Mouse (Mus musculus): ENCODE results near the gene 0610012G03Rik. TPM values are rescaled to one million over a fixed set of nuclear protein-coding genes. Genes with fewer than 3 reads are reported as not detected.
A peak's percentile ranks its signal among the peaks of the same experiment; 100 is the strongest.

0610012G03Rik gene
- polyA plus RNA-seq (2014; fragmentation: Nextera tagmentation; extraction: Ambion mirVana) = 84.6 and 92.5 TPM in 2 replicates

DNA sequence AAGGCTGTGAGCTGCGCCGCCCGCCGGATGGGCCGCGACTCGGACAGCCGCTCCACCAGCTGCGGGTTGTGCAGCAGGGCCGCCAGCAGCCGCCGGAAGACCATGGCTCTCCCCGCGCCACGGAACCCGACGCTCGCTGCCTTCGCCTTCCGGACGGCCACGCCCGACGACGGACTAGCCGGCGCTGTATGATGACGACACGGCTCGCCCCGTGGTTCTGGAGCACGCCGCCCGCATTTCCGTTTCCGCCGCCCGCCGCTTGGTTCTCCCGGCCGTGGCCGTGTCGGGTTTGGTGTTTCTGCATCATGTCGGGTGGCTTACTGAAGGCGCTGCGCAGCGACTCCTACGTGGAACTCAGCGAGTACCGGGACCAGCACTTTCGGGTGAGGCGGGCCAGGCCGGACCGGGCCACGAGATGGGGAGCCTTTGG, at the start of gene 0610012G03Rik, which contains the start of gene Ncbp2:
TSS of gene 0610012G03Rik (minus strand) at position 150 of the 430 bp plus-strand sequence.
TSS of gene Ncbp2 (plus strand) at position 169 of the 430 bp plus-strand sequence.
- peak within 1 kb of the TSS; percentile 94 for H3K4me3 ChIP-seq (ENCODE audit: low read depth, low read length)
- under 1% methylated on average over 52 of the region's 55 CpGs for WGBS
- peaks cover 10% of the 10 kb centered on the region; the same call in 1 of the 2 replicates for H3K4me1 ChIP-seq (replicated peaks; ENCODE audit: control insufficient read depth, insufficient read depth, low read length)
- peak within 1 kb of the TSS; percentile 54 for H3K27ac ChIP-seq (ENCODE audit: low read depth, low read length)
- peak within 1 kb of the TSS; percentile 91 for H3K9ac ChIP-seq (ENCODE audit: low read length)
- no peaks in the 10 kb centered on the region for H3K27me3 ChIP-seq (ENCODE audit: control insufficient read depth, insufficient read depth, low read length)
- no peaks in the 10 kb centered on the region for H3K36me3 ChIP-seq (ENCODE audit: control insufficient read depth, insufficient read depth, low read length)
- DNase-seq (ENCODE audit: low spot score) = peak; percentile 99
- peak; percentile 89 for ATAC-seq (replicated peaks; ENCODE audit: low FRiP score)
- H3K4me2 ChIP-seq (ENCODE audit: low read depth, low read length, severe bottlenecking) = peak within 1 kb of the TSS; percentile 69
- no peaks in the 10 kb centered on the region for H3K9me3 ChIP-seq (ENCODE audit: control insufficient read depth, low read length)

DNA sequence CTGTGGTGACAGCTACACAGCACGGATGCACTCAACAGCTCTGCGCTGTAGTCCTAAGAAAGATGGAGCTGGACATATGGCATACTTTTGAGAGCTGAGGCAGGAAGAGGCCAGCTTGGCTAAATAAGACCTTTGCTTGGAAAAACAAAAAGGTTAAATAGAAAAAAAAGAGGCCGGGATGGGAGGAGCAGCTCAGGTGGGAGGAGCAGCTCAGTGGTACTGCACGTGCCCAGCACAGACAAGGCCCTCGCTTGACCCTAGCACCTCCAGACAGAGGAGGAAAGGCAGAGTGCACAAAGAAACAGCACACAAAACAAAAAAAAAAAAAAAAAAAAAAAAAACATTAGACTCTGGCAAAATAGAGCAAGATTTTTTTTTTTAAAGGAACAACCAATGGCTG, 48.1 kb upstream of the 0610012G03Rik start:
- 87% methylated on average over 5 of the region's 5 CpGs for WGBS
- Histone ChIP-seq H3K36me3 (ENCODE audit: control insufficient read depth, insufficient read depth, low read length) (no peaks in the 10 kb centered on the region), H3K27ac (ENCODE audit: low read depth, low read length) (no peak overlapping the region), H3K9ac (ENCODE audit: low read length) (no peak overlapping the region), H3K9me3 (ENCODE audit: control insufficient read depth, low read length) (no peaks in the 10 kb centered on the region), H3K4me1 (replicated peaks; ENCODE audit: control insufficient read depth, insufficient read depth, low read length) (no peaks in the 10 kb centered on the region), H3K4me3 (ENCODE audit: low read depth, low read length) (no peak overlapping the region), H3K4me2 (ENCODE audit: low read depth, low read length, severe bottlenecking) (no peak overlapping the region), H3K27me3 (ENCODE audit: control insufficient read depth, insufficient read depth, low read length) (no peaks in the 10 kb centered on the region)
- ATAC-seq (replicated peaks; ENCODE audit: low FRiP score) (no peak), DNase-seq (ENCODE audit: low spot score) (no peak)

DNA sequence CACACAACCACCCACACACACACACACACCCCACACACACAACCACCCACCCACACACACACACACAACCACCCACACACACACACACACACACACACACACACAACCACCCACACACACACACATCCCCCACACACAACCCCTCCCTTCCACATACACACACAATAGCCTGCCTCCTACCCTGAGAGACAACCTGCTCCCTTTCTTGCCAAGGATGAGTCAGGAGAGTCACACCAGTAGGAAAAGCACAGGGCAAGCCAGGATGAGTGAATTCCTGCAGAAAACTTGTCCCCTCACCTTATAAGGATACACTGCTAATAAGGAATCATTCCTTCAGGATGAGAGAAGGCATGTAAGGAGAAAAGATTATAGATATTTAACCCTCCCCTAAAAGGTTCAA, 45.7 kb upstream of the 0610012G03Rik start:
- Histone ChIP-seq H3K9ac (ENCODE audit: low read length) (no peak overlapping the region), H3K36me3 (ENCODE audit: control insufficient read depth, insufficient read depth, low read length) (no peaks in the 10 kb centered on the region; the same call in 1 of the 2 replicates), H3K27me3 (ENCODE audit: control insufficient read depth, insufficient read depth, low read length) (no peaks in the 10 kb centered on the region), H3K27ac (ENCODE audit: low read depth, low read length) (no peak overlapping the region), H3K4me2 (ENCODE audit: low read depth, low read length, severe bottlenecking) (no peak overlapping the region), H3K4me1 (replicated peaks; ENCODE audit: control insufficient read depth, insufficient read depth, low read length) (no peaks in the 10 kb centered on the region), H3K9me3 (ENCODE audit: control insufficient read depth, low read length) (no peaks in the 10 kb centered on the region), H3K4me3 (ENCODE audit: low read depth, low read length) (no peak overlapping the region)
- ATAC-seq (replicated peaks; ENCODE audit: low FRiP score) = no peak
- no peak for DNase-seq (ENCODE audit: low spot score)

- 92% methylated on average over 4 of the region's 4 CpGs for WGBS
- DNase-seq (ENCODE audit: low spot score) (no peak), ATAC-seq (replicated peaks; ENCODE audit: low FRiP score) (no peak)
- Histone ChIP-seq H3K36me3 (ENCODE audit: control insufficient read depth, insufficient read depth, low read length) (no peaks in the 10 kb centered on the region; the same call in 1 of the 2 replicates), H3K4me2 (ENCODE audit: low read depth, low read length, severe bottlenecking) (no peak overlapping the region), H3K27ac (ENCODE audit: low read depth, low read length) (no peak overlapping the region), H3K9me3 (ENCODE audit: control insufficient read depth, low read length) (no peaks in the 10 kb centered on the region), H3K27me3 (ENCODE audit: control insufficient read depth, insufficient read depth, low read length) (no peaks in the 10 kb centered on the region), H3K4me3 (ENCODE audit: low read depth, low read length) (no peak overlapping the region), H3K9ac (ENCODE audit: low read length) (no peak overlapping the region), H3K4me1 (replicated peaks; ENCODE audit: control insufficient read depth, insufficient read depth, low read length) (no peaks in the 10 kb centered on the region)
Measured at GRCm38 (mm10) chr16:31993195-31993594, 44.9 kb upstream of the 0610012G03Rik start.

GRCm38 (mm10) chr16:31992039-31992438, 43.7 kb upstream of the 0610012G03Rik start:
- Histone ChIP-seq H3K4me3 (ENCODE audit: low read depth, low read length) (no peak overlapping the region), H3K27ac (ENCODE audit: low read depth, low read length) (no peak overlapping the region), H3K9ac (ENCODE audit: low read length) (no peak overlapping the region), H3K36me3 (ENCODE audit: control insufficient read depth, insufficient read depth, low read length) (no peaks in the 10 kb centered on the region; the same call in 1 of the 2 replicates), H3K9me3 (ENCODE audit: control insufficient read depth, low read length) (no peaks in the 10 kb centered on the region), H3K4me1 (replicated peaks; ENCODE audit: control insufficient read depth, insufficient read depth, low read length) (no peaks in the 10 kb centered on the region), H3K4me2 (ENCODE audit: low read depth, low read length, severe bottlenecking) (no peak overlapping the region), H3K27me3 (ENCODE audit: control insufficient read depth, insufficient read depth, low read length) (no peaks in the 10 kb centered on the region)
- WGBS = 52% methylated on average over 1 of the region's 1 CpGs
- ATAC-seq (replicated peaks; ENCODE audit: low FRiP score) (no peak), DNase-seq (ENCODE audit: low spot score) (no peak)

- WGBS = 82% methylated on average over 5 of the region's 5 CpGs
- H3K4me3 ChIP-seq (ENCODE audit: low read depth, low read length) = no peak overlapping the region
- no peak for ATAC-seq (replicated peaks; ENCODE audit: low FRiP score)
- H3K9ac ChIP-seq (ENCODE audit: low read length) = no peak overlapping the region
- no peaks in the 10 kb centered on the region for H3K36me3 ChIP-seq (ENCODE audit: control insufficient read depth, insufficient read depth, low read length)
- H3K4me1 ChIP-seq (replicated peaks; ENCODE audit: control insufficient read depth, insufficient read depth, low read length) = no peaks in the 10 kb centered on the region
- H3K4me2 ChIP-seq (ENCODE audit: low read depth, low read length, severe bottlenecking) = no peak overlapping the region
- H3K27me3 ChIP-seq (ENCODE audit: control insufficient read depth, insufficient read depth, low read length) = no peaks in the 10 kb centered on the region
- H3K27ac ChIP-seq (ENCODE audit: low read depth, low read length) = no peak overlapping the region
- H3K9me3 ChIP-seq (ENCODE audit: control insufficient read depth, low read length) = no peaks in the 10 kb centered on the region
- no peak for DNase-seq (ENCODE audit: low spot score)
Measured at GRCm38 (mm10) chr16:31980946-31981345, 32.7 kb upstream of the 0610012G03Rik start.

DNA sequence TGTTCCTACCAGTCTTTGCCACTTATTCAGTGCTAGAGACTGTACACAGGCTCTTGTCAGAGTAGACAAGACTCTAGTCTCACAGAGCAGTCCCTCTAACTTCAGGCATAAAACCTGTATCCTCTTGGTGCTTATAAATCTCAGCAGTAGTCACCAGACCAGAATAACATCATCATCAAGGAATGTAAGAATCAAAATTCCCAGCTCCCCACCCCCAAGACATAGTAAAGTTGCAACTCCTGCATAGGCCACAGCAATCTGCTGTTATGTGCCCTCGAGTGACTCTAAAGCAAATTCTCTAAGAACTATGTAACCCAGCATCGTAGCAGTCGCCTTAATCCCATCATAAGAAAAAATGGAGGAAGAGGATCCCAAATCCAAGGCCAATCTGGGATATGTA, 31.2 kb upstream of the 0610012G03Rik start:
- DNase-seq (ENCODE audit: low spot score) = no peak
- Histone ChIP-seq H3K9ac (ENCODE audit: low read length) (no peak overlapping the region), H3K27me3 (ENCODE audit: control insufficient read depth, insufficient read depth, low read length) (no peaks in the 10 kb centered on the region), H3K4me1 (replicated peaks; ENCODE audit: control insufficient read depth, insufficient read depth, low read length) (no peaks in the 10 kb centered on the region), H3K4me3 (ENCODE audit: low read depth, low read length) (no peak overlapping the region), H3K4me2 (ENCODE audit: low read depth, low read length, severe bottlenecking) (no peak overlapping the region), H3K9me3 (ENCODE audit: control insufficient read depth, low read length) (no peaks in the 10 kb centered on the region), H3K27ac (ENCODE audit: low read depth, low read length) (no peak overlapping the region), H3K36me3 (ENCODE audit: control insufficient read depth, insufficient read depth, low read length) (no peaks in the 10 kb centered on the region)
- WGBS = 98% methylated on average over 3 of the region's 3 CpGs
- no peak for ATAC-seq (replicated peaks; ENCODE audit: low FRiP score)

- no peak for ATAC-seq (replicated peaks; ENCODE audit: low FRiP score)
Measured at GRCm38 (mm10) chr16:31975258-31975657, 27.0 kb upstream of the 0610012G03Rik start.

GRCm38 (mm10) chr16:31963224-31963623, 14.9 kb upstream of the 0610012G03Rik start:
- Histone ChIP-seq H3K36me3 (ENCODE audit: control insufficient read depth, insufficient read depth, low read length) (peaks cover 9% of the 10 kb centered on the region; the same call in 1 of the 2 replicates), H3K9me3 (ENCODE audit: control insufficient read depth, low read length) (no peaks in the 10 kb centered on the region), H3K4me2 (ENCODE audit: low read depth, low read length, severe bottlenecking) (no peak overlapping the region), H3K27ac (ENCODE audit: low read depth, low read length) (no peak overlapping the region), H3K9ac (ENCODE audit: low read length) (no peak overlapping the region), H3K4me1 (replicated peaks; ENCODE audit: control insufficient read depth, insufficient read depth, low read length) (no peaks in the 10 kb centered on the region), H3K27me3 (ENCODE audit: control insufficient read depth, insufficient read depth, low read length) (no peaks in the 10 kb centered on the region), H3K4me3 (ENCODE audit: low read depth, low read length) (no peak overlapping the region)
- ATAC-seq (replicated peaks; ENCODE audit: low FRiP score) (no peak), DNase-seq (ENCODE audit: low spot score) (no peak)
- WGBS = 91% methylated on average over 7 of the region's 7 CpGs

More at GRCm38 (mm10) chr16:31975258-31975657, 27.0 kb upstream of the 0610012G03Rik start:
- Histone ChIP-seq H3K36me3 (ENCODE audit: control insufficient read depth, insufficient read depth, low read length) (no peaks in the 10 kb centered on the region), H3K27me3 (ENCODE audit: control insufficient read depth, insufficient read depth, low read length) (no peaks in the 10 kb centered on the region), H3K9me3 (ENCODE audit: control insufficient read depth, low read length) (no peaks in the 10 kb centered on the region), H3K27ac (ENCODE audit: low read depth, low read length) (no peak overlapping the region), H3K4me3 (ENCODE audit: low read depth, low read length) (no peak overlapping the region), H3K9ac (ENCODE audit: low read length) (no peak overlapping the region), H3K4me2 (ENCODE audit: low read depth, low read length, severe bottlenecking) (no peak overlapping the region), H3K4me1 (replicated peaks; ENCODE audit: control insufficient read depth, insufficient read depth, low read length) (no peaks in the 10 kb centered on the region)
- no peak for DNase-seq (ENCODE audit: low spot score)
- WGBS = 89% methylated on average over 4 of the region's 4 CpGs
